Mouse (Mus musculus) right cerebral cortex, postnatal 36 days (tissue): Measurements from ENCODE around the gene Arhgap10.
"Not testable (repeated sequence)": the region's sequence is repeated elsewhere in the genome, so short reads cannot be mapped to it uniquely, and the experiment has no call there.

Source experiments
- DNase-seq, 2 experiments: peaks; one replicate each; pipeline ENCODE4 v3.0.0; 2022; ENCODE audit warnings: low spot score in 2 of 2, mixed read lengths in 1 of 2

The Arhgap10 gene

DNA sequence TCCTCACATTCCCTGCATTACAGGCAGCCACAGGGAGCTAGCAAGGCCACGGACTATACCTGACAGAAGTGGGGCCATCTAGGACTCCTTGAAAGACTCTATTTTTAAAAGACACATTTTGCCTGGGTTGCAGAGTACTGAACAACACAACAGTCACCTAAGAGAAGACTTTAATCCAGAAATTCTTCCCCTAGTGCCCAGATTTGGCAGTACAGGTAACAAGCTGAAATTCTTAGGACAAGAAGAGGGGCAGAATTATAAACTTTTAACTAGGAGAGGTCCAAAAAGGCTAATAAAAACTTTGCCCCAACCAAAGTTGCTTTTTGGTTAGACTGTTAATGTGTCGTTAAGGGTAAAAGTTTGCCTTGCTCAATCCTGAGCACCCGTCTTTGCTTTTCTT, 174.4 kb downstream of the Arhgap10 start:
- no peak for DNase-seq

DNA sequence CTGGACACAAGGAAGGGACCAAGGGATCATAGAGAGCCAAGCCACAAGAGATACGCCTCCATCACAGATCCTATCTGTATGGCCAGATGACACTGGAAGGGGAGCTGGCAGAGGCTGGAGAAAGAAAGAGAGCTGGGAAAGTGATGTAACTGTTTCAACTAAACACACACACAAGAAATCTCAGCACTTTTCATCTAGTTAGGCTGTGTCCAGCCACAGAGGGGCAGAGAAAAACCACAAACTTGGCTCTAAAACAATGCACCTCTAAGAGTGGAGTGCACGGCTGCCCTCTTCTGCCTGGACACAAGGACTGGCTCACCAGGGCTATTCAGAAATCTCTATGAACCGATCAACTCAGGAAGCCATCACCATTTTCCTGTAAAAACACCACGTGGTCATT, 175.6 kb downstream of the Arhgap10 start:
- no peak for DNase-seq

DNA sequence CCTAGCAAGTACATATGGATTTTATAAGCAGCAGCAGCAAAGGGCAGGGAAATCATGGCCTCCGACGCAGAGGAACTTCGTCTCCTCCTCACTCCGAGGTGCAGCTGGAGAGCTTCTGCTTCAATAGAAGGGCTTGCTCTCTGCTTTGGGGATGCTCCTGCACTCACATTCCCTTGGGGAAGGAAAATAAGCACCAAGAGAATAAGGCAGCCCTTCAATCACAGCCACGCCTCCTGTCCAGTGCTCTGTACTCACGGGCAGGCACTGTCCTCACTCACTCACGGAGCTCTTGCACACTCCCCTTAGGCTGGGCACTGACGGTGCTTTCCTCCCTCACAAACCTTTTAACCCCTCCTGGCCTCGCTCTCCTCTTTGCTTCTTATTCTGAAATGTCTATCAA, 176.4 kb downstream of the Arhgap10 start:
- no peak for DNase-seq

DNA sequence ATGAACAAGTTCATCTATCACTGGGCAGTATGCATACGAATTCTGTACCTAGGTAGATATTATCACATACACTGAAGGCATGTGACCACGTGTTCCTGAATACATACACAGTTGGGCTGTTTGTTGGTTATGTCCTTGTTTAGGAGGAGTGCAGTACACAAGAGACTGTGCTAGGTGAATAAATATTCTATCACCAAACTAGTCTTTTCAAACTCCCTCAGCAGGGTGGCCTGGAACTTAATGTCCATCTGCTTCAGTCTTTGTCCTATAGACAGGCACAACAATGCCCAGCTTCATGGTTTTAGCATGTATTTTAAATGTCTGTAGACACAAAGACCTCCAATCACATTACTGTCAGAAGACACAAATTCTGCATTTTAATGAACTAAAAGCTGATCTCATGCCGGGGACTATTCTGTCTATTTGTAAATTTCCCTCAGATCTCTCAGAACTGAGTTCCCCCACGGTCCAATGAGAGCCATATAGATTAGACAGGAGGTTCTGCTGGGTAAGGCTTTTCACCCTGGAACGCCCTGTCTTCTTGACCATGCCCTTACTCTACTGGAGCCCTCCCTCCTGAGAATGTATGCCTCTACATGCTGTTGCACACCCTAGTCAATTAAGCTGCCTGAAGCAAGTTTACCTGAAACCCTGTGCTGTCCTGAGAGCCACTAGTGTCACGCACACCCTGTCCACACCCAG, 177.6 kb downstream of the Arhgap10 start:
- no peak for DNase-seq

DNA sequence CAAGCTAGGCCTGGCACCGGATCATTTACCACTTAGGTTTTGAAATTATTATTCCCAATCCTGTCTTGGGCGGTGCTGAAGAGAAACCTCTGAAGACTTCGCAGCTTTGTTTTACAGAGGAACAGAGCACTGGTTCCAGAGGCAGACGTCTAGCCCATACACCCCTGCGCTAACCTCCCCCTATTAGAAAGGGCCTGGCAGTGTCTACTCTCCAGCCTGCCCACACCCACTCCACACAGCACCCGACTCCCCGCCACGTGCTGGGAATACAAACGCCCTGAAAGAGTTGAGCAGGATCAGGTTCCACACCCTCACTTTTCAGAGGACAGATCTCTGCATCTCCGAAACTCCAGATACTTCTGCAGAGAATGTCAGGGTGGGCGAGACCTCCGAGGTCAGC, 180.5 kb downstream of the Arhgap10 start:
- no peak for DNase-seq

DNA sequence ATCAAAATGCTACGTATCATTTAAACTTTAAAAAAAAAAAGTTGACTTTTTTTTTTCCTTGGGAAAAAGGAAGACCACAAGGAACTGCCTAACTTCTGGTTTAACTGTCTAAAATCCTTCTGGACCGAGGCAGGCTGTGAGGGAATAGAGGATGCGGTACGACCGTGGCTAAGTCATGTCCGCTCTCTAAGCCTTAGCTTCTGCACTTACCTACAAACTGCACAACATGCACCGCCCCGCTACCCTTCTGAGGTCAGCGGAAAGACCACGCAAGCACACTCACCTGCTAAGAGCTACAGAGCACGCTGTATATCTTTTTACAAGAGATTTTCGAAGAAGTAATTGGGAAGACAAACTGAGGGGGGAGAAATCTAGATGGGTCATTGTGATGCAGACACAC, 186.6 kb downstream of the Arhgap10 start:
- no peak for DNase-seq

DNA sequence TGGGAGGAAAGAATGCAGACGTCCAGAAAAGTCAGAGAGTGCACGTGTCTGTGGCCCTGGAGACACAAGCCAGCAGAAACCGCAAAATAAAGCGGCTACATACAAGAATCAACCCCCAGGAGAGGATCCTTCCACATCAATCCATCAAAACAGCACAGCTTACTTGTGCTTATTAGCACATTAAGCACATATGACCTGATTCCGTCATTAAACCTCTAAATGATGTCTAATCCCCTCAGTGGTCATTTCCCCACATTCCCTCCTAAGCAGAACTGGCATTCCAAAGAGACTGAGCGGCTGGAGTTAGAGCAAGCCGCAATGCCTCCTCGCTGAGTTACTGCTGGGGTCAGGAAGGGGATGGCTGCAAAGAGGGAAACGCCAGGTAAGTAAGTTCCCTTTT, 187.4 kb downstream of the Arhgap10 start:
- no peak for DNase-seq

DNA sequence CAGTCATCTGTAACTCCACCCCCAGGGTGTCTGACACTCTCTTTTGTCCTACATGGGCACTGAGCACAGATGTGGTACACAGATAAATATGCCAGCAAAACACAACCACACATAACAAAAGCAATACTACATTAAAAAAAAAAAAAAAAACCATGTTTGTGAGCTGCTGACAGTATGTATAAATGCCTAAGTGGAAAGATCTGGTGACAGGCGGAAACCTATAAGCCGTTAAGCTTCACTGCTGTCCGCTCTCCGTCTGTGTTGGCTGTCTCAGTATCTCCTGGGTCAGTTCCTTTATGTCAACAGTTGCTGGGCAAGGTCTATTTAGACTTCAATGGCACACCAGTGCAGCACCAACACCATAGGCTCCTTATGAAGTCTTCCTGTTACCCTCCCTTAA, 188.0 kb downstream of the Arhgap10 start:
- no peak for DNase-seq

DNA sequence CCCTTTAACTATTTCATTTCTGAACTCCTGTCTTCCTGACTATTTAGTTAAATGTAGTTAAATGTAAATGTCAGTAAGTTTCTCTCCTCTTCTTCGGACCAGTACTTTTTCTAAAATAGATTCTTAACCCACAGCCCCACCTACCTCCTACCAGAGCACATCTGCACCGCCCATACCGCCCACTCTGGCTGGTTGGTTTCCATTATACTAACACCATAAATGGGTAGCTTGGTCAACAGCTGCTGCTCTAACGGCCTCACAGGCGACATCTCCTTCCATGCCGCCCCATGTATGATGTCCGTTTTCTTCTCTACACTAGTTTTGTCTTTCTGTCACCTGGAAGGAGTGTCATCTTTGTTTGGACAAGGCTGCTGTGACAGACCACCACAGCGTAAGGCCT, 189.3 kb downstream of the Arhgap10 start:
- DNase-seq: no peak

DNA sequence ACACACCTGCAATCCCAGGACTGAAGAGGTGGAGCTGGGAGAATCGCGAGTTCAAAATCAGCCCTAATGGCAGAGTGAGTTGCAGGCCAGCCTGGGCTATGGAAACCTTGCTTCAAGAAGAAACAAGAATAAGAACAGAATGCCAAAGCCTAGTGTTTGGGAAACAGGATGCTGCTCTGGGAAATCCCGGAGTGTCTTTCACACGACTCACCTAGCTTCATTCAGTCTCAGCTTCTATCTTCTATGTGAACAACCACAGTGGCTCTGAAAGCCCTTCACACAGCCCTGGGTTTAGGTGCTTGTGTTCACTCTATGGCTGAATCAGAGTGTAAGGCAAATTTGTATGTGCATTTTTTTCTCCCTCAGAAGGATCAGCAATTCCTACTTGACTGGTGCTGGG, 190.4 kb downstream of the Arhgap10 start:
- no peak for DNase-seq

DNA sequence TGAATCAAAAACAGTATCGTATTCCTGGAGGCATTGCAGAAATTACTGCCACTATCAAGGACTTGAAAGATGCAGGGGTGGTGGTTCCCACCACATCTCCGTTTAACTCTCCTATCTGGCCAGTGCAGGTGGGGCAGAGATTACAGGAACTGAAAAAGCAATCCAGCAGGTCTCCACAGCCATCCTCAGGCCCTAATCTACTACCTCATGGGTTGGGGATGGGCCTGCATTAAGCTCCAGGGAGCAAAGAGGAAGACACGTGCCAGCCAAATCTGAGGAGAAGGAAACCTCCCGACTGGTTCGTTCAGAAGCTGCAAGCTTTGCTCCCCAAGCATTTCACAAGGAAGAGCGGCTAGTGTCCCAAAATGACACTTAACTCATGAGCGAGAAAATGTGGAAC, 195.0 kb downstream of the Arhgap10 start:
- DNase-seq: not testable (repeated sequence)

DNA sequence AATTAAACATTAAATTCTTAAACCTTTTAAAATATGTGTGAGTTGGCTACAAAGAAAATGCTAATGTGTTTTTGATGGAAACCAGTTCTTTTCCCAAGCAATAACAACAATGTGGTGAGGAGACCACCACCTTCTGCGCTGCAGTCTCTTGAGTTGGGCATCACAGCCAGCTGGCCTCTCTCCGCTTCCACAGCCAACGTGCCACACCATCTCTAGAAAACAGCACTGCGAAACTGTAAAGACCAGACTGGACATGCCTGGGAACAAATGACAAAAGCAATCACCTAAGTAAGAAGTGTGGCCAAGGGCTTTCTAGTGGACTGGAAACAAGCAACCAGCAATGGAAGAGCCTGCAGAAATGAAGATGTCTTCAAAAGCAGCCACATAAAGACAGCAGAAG, 195.9 kb downstream of the Arhgap10 start:
- DNase-seq: no peak

DNA sequence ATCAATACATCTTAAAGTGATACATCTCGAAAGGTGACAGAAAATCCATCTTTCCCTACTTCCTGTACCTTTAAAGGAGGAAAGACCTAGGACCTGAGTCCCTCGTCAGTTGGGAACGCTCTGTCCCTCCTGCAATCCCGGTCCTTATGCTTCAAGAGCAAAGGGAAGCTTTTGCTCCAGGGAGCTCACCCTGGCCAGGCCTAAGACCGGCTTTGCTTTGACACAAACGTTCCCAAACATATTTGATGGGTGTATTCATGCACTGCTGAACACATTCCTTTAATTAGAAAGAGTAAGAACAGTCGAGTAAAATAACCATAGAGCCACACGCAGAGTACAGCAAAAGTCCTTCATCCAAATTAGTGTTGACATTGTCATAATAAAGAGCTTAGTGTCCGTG, 199.2 kb downstream of the Arhgap10 start:
- DNase-seq: no peak

DNA sequence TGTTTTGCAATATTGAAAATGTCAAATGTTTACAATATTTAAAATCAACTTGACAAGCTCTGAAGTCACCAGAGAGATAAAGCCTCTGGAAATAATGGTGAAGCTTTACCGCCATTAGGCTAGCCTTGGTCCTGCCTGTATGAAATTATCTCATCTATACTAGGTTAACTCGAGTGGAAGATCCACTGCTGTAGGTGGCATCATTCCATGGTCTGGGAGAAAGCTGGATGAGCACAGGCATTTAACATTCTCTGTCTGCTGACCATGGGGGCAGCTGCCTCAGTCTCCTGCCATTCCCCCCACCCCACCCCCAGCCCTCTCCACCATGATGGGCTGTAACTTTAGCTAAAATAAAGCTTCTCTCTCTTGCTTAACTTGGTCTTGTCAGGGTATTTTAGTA, 200.0 kb downstream of the Arhgap10 start:
- DNase-seq: no peak

DNA sequence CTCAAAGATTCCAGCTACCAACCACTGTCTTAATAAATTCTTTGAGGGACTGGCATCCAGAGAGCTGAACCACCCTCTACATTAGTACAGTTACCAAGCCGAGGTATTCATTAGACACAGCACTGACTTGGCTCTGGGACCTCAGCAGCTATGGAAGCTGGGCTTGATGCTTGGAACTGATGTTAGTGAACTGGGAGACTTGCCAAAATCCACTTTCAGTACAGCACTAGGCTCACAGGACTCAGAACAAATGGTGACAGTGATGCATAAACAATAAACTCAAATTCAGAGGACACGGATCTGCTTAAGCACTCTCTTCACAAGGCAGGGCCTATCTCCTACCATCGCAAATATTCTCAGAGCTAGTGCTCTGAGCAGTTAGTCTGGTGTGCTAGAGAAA, 204.8 kb downstream of the Arhgap10 start:
- no peak for DNase-seq

DNA sequence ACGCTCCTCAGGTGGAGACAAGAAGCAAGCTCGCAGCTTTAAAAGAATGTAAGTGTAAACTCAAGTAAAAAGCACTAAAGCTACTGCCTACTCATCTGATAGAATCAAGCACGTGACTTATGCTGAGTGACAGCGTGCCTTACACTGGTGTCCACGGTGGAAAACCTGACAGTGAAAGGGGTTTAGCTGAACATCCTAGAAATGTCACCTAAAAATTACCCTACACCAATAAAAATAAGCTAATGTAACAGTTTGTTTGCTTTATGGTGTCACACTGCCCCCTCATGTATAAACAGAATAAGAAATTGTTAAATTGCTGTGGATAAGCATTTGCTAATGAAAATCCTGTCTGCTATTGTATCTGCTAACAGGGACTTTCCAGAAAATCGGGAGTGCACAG, 206.0 kb downstream of the Arhgap10 start:
- DNase-seq: no peak

DNA sequence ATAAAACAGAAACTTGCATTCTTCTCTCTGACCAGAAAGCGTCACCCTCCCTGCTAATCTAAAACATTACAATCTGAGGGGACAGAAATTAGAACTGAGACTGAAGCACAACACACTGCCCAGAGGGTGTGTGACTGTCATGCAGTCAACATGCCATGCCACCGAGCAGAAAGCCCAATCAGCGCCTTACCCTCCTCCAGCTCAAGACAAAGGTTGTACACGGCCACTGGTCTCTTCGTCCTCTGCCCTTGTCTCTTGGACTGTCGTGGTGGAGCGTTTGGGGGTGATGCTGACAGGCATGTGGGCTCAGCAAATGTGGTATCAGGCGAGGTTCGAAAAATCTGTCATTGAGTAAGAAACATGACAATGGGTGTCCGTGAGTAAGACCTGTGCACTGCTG, 207.2 kb downstream of the Arhgap10 start:
- DNase-seq: no peak

DNA sequence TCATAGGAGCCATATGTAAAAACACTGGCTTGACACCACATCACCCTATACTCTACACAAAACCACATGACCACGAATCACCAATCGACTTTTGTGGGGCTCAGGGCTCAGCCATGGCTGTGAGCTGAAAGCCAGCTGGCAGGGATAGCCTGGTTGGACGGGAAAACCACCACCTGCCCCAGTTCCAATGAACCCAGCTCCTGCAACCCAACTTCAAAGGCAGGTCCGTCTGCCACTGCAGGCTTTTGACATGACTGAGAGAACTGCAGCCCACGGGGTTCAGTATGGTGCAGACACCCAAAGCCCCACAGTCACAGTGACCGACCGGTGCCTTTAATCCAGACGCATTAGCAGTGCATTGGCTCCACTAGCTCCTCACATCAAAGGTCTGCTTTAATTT, 207.7 kb downstream of the Arhgap10 start:
- DNase-seq: no peak

DNA sequence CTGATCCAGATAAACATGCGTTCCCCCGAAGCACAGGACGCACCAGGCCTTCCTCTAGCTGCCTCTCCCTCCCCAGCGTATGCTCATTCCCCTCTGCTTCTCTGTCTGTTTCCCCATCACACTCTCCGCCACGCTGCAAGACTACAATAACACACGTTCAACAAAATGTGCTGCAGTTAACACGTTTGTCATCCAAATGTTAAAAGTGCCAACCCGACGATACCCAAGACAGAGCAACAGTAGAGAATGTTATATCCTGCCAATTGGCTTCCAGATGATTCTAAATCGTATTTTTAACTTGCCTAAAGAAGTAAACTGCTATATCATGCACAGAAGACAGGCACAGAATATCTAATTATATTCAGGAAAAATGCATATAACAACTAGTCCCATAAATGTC, 223.2 kb downstream of the Arhgap10 start:
- DNase-seq: no peak

DNA sequence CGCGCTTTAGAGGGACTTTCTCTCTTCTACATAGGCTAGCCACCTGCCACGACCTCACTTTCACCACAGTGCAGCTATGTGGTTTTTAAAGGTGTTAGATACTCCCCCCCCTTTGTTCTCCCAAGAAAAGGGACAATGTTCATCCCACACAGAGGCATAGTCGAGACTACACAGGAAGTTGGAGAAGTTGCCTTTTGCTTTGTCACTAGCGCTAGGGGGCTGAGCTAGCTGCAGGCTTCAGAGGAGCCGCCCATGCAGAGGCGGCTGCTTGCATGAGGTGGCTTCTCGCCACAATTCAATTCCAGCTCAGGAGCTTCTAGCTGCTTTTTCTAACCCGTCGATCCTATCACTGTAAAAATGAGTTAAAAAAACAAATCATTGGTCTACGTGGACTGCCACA, 225.1 kb downstream of the Arhgap10 start:
- peak in 1 of 2 experiments; percentile 60 for DNase-seq

DNA sequence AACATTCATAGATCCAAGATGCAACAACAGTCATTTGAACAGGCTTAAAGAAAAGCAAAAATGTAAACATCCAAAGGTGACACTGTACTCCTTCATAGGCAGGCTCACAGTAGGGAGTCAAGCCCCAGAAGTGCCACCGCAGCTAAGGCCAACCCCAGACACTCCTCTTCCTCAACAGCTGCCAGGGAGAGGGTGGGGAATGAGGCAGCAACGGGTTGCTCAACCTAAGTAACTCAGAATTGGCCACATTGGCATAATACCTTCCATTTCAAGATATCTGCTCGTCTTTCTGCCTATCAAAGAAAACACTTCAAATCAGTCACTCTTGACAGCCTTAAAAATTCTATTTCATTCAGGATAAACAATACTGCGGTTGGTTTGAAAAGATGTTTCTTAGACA, 225.6 kb downstream of the Arhgap10 start:
- no peak for DNase-seq

DNA sequence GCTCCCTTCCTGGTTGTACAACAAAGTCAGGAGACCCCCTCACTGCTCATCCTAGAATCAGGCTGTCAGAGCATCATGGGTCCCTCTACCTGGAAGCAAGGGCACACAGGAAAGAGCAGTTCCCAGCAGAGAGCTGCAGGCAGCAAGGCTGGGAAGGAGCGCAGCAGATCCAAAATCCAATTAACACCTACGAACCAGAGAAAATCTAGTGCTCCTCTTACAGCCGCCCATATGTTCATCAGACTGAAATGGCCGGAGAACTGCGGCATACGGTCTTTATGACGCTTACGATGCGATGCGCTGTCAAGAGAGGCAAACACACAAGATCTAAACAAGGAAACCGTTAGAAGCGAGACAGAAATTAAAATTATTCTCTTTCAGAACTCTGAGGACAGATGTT, 229.3 kb downstream of the Arhgap10 start:
- DNase-seq: no peak

DNA sequence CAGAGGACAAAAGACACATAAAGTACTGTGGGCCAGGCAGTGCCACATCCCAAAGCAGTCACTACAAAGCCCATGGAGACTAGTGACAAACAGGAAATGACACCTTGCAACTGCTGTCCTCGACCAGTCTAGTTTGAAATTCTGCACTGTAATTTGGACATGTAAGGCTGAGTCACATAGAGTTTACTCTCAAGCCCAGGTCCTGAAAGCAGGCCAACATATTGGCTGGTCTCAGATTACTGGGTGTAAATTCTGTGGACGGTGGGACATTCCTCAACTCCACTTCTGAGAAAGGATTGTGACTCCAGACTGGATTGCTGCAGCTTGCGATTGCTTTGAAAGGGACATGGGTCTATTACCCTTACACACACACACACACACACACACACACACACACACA, 229.7 kb downstream of the Arhgap10 start:
- DNase-seq: no peak

DNA sequence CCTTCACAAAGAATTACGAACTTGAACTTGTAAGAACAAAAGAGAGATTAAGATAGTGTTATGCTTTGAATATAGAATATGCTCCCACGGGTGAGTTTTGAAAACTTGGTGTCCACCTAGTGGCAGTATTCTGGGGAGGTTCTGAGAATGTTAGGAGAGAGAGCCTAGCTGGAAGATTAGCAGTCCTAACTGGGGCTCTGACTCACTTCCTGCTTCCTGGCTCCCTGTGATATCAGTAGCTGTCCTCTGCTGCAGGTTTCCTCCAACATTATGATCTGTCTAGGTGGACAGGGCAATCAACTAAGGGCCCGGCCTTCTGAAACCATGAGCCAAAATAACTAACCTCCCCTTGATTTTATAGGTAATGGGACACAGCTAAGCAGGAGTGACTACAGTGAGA, 233.3 kb downstream of the Arhgap10 start:
- DNase-seq: no peak
